Mouse (Mus musculus) liver, postnatal 0 days (tissue): ENCODE measurements around the gene Actr5.

Experiments
- CTCF ChIP-seq: sonication (generic); IDR thresholded peaks from 2 replicates; pipeline ENCODE4 v1.5.1; 2016; ENCODE audit warnings: antibody characterized with exemption, low read depth
- EP300 ChIP-seq: IDR thresholded peaks from 2 replicates; pipeline ENCODE4 v1.6.1; 2016; ENCODE audit warnings: antibody characterized with exemption, low read depth, mild to moderate bottlenecking

- TF ChIP-seq CTCF (no peak), EP300 (no peak)
These were observed 18.1 kb upstream of the Actr5 start for GRCm38 (mm10) chr2:158606511-158606964.
